Mouse (Mus musculus): ENCODE data around the gene Ahcyl1. TPM values are rescaled to one million over a fixed set of nuclear protein-coding genes. Genes with fewer than 3 reads are reported as not detected.

Ahcyl1 gene
- 39.2 and 41.9 TPM in 2 replicates for polyA plus RNA-seq (2015; fragmentation: Nextera tagmentation; extraction: Ambion mirVana)

DNA sequence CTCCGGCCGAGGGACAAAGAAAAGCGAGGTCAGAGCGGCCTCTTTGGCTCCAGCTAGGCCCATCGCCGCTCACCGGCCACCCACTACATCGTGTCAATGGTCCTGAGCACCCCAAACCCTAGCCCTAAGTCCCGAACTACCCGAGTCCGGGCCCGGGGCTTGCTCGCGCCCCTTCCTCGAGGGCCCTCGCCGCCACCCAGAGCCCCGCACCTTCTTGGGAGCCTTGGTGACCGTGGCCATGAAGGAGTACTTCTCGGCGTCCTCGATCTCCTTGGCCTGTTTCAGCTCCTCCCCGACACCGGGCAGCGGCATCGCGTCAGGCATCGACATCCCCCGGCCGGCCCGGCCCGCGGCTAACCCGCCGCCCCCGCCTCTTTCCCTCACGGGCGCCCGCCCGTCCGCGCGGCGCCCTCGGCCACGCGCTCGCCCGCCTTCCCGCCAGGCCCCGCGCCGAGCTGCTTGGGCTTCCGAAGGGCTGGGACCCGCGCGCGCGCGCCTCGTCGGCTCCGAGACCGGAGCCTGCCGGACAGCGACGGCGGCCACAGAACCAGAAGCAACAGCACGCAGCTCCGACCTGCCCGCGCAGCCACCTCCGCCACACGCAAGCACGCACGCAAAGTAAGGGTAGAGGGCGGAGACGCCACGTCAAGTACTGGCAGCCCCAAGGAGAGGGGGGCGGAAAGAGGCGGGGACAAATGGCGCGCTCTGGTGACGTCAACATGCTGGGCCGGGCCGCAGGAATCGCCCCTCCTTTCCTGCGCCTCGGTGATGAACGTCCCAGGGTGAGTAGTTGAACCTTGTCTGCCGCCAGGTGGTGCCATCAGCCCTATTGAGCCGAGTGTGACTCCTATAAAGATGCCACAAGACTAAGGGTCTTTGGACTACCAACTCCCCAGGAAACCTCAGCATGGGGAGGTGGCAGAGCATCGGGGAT is at the start of gene Ahcyl1:
TSS of gene Ahcyl1 (minus strand) at position 613 of the 934 bp plus-strand sequence.

DNA sequence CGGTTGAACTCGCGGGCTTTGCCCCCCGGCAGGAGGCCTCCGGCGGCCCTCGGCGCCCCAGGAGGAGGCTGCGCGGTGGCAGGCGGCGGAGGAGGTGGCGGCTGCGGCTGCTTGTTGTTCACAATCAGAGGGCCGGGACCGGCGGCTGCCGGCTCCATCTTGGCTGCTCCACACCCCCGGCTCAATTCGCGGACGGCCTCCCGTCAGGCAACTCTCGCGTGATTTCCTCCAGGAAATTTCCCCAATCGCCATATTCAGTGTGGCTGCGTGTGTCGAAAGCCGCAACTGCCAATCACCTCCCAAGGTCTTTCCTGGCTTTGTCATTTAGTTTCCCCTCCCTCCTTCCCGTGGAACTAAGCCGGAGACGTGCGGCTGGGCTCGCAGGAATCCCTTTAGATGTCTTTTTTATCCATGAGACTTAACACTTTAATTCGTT is 64.8 kb downstream of the Ahcyl1 start, which contains the start of gene Strip1:
TSS of gene Strip1 (minus strand) at position 172 of the 436 bp plus-strand sequence.

DNA sequence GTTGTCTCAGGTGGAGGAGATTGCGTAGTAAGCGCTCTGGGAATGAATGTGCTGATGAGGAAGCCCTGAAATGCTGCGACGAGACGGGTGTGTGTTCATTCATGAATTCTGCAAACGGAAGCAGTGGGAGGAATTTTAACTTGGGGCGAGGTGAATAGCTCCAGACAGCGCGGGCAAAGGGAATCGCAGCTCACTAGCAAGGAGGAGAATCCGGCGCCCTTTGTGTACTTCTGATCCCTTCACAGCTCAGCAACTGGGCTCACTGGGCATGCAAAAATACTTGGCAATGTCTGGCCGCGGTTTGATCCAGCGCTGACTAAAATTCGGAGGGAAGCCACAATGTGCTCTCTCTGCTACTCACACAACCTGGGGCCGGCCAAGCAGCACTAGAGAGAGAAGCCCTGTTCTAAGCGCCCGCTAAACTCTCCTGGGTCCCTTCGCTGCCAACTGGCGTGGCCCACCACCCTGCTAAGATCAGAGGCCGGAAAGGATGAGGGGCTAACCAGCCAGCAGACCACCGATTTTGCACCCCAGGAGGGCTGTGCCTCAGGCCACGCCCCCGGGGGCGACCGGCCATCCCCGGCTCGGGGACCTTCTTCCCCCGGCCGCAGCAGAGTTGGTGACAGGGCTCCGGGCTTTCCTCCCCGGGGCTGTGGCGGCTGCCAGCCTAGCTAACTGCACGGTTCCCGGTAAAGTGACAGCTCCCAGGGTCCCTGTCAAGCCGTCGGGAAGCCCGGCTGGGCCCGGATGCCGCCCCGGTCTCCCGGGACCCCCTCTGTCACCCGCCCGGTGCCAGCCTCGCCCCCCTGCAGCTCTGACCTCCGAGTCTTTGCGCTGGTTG is 65.5 kb downstream of the Ahcyl1 start, which contains the start of gene Gm10961:
TSS of gene Gm10961 (plus strand) at position 641 of the 841 bp plus-strand sequence.

Other genes starting within 250 kb of the Ahcyl1 start
- 0.10 TPM in 1 of 2 replicates, not detected in the other for gene Kcnc4, start 237.0 kb downstream of the Ahcyl1 start, polyA plus RNA-seq (2015; fragmentation: Nextera tagmentation; extraction: Ambion mirVana)
- 4.1 and 4.4 TPM in 2 replicates for gene Slc6a17, start 178.5 kb downstream of the Ahcyl1 start, polyA plus RNA-seq (2015; fragmentation: Nextera tagmentation; extraction: Ambion mirVana)
- gene Ubl4b, start 141.5 kb downstream of the Ahcyl1 start, polyA plus RNA-seq (2015; fragmentation: Nextera tagmentation; extraction: Ambion mirVana), result not detected in 2 replicates
- gene Alx3, start 101.5 kb downstream of the Ahcyl1 start, polyA plus RNA-seq (2015; fragmentation: Nextera tagmentation; extraction: Ambion mirVana), result not detected in 2 replicates
- gene Gm10961, start 65.2 kb downstream of the Ahcyl1 start, polyA plus RNA-seq (2015; fragmentation: Nextera tagmentation; extraction: Ambion mirVana), result not detected in 2 replicates
- gene Strip1, start 64.9 kb downstream of the Ahcyl1 start, polyA plus RNA-seq (2015; fragmentation: Nextera tagmentation; extraction: Ambion mirVana), result 18.0 and 18.3 TPM in 2 replicates
- gene Csf1, start 63.9 kb upstream of the Ahcyl1 start, polyA plus RNA-seq (2015; fragmentation: Nextera tagmentation; extraction: Ambion mirVana), result 21.6 and 26.2 TPM in 2 replicates
- not detected in 2 replicates for gene Eps8l3, start 180.7 kb upstream of the Ahcyl1 start, polyA plus RNA-seq (2015; fragmentation: Nextera tagmentation; extraction: Ambion mirVana)
- gene Gstm5, start 199.3 kb upstream of the Ahcyl1 start, polyA plus RNA-seq (2015; fragmentation: Nextera tagmentation; extraction: Ambion mirVana), result 84.8 TPM in 2 replicates
- 1.8 and 2.5 TPM in 2 replicates for gene Gstm7, start 235.3 kb upstream of the Ahcyl1 start, polyA plus RNA-seq (2015; fragmentation: Nextera tagmentation; extraction: Ambion mirVana)
- 2.4 and 2.5 TPM in 2 replicates for gene Gstm6, start 247.2 kb upstream of the Ahcyl1 start, polyA plus RNA-seq (2015; fragmentation: Nextera tagmentation; extraction: Ambion mirVana)

Data from urinary bladder, postnatal 0 days (tissue).